Mouse (Mus musculus) embryonic stem cell, embryonic (primary cell): Measurements from ENCODE around the gene Unc5a.

Experiments
- CTCF ChIA-PET, 4 experiments: fragments of 300-600 bp in 2 of 4; fragments of 350-600 bp in 2 of 4; sonication (Branson Sonifier 250); formaldehyde crosslinking; loops; one replicate each; lab custom pipeline; 2022; ENCODE audit warnings: inconsistent platforms in 2 of 4; lab: Charles Lee
- POLR2A ChIA-PET, 4 experiments: fragments of 300-600 bp in 2 of 4; fragments of 350-600 bp in 2 of 4; sonication (Branson Sonifier 250); formaldehyde crosslinking; loops; one replicate each; lab custom pipeline; 2022; ENCODE audit warnings: antibody characterized with exemption in 4 of 4, inconsistent platforms in 1 of 4; lab: Charles Lee

Unc5a gene

GRCm38 (mm10) chr13:54978804-54979203 lies 29.6 kb downstream of the Unc5a start:
- ChIA-PET CTCF (interaction anchor here in 3 of 4 experiments (0.5 to 2.2 kb wide), 3 partner anchors 179 to 262 kb away, joined by 3 to 7 read pairs (median 6); no protein-coding TSS in a partner anchor), POLR2A (interaction anchor here in 1 of 4 experiments (0.7 kb wide), 1 partner anchor 1149 kb away, joined by 3 read pairs; no protein-coding TSS in a partner anchor)

GRCm38 (mm10) chr13:54980957-54981356 lies 31.7 kb downstream of the Unc5a start:
- ChIA-PET POLR2A (no interaction called here), CTCF (no interaction called here)

GRCm38 (mm10) chr13:54983001-54983400 lies 33.8 kb downstream of the Unc5a start:
- CTCF ChIA-PET: interaction anchor here in 3 of 4 experiments (0.9 to 2.0 kb wide), 11 partner anchors 9 to 190 kb away, joined by 3 to 11 read pairs (median 4); no protein-coding TSS in a partner anchor

GRCm38 (mm10) chr13:54983614-54984013 lies 34.4 kb downstream of the Unc5a start:
- CTCF ChIA-PET: interaction anchor here in 3 of 4 experiments (0.6 to 2.0 kb wide), 17 partner anchors 10 to 258 kb away, joined by 3 to 11 read pairs (median 3); no protein-coding TSS in a partner anchor
- POLR2A ChIA-PET: interaction anchor here in 2 of 4 experiments (1.0 to 1.4 kb wide), 2 partner anchors 10 to 20 kb away, joined by 3 read pairs; no protein-coding TSS in a partner anchor

More at GRCm38 (mm10) chr13:54983001-54983400, 33.8 kb downstream of the Unc5a start:
- POLR2A ChIA-PET: no interaction called here

GRCm38 (mm10) chr13:54987405-54987804 lies 38.2 kb downstream of the Unc5a start:
- CTCF ChIA-PET: interaction anchor here in 1 of 4 experiments (0.5 kb wide), 1 partner anchor 246 kb away, joined by 5 read pairs; no protein-coding TSS in a partner anchor
- POLR2A ChIA-PET: interaction anchor here in 1 of 4 experiments (1.3 kb wide), 1 partner anchor 25 kb away, joined by 3 read pairs; no protein-coding TSS in a partner anchor

GRCm38 (mm10) chr13:54988181-54988760 lies 39.1 kb downstream of the Unc5a start:
- CTCF ChIA-PET: no interaction called here
- POLR2A ChIA-PET: interaction anchor here in 1 of 4 experiments (0.6 kb wide), 1 partner anchor 350 kb away, joined by 5 read pairs; no protein-coding TSS in a partner anchor

GRCm38 (mm10) chr13:54992215-54992614 lies 43.0 kb downstream of the Unc5a start:
- CTCF ChIA-PET: interaction anchor here in 1 of 4 experiments (0.9 kb wide), 1 partner anchor 193 kb away, joined by 3 read pairs; no protein-coding TSS in a partner anchor
- POLR2A ChIA-PET: no interaction called here

- ChIA-PET POLR2A (no interaction called here), CTCF (interaction anchor here in 2 of 4 experiments (0.6 to 0.8 kb wide), 2 partner anchors 190 to 197 kb away, joined by 3 read pairs; no protein-coding TSS in a partner anchor)
These were observed 45.4 kb downstream of the Unc5a start for GRCm38 (mm10) chr13:54994576-54994975.

- ChIA-PET CTCF (interaction anchor here in 1 of 4 experiments (1.2 kb wide), 1 partner anchor 190 kb away, joined by 3 read pairs; no protein-coding TSS in a partner anchor), POLR2A (no interaction called here)
These were observed 46.0 kb downstream of the Unc5a start for GRCm38 (mm10) chr13:54995161-54995560.

- ChIA-PET POLR2A (no interaction called here), CTCF (interaction anchor here in 1 of 4 experiments (0.5 kb wide), 1 partner anchor 74 kb away, joined by 3 read pairs; no protein-coding TSS in a partner anchor)
These were observed 48.4 kb downstream of the Unc5a start for GRCm38 (mm10) chr13:54997568-54997967.

GRCm38 (mm10) chr13:55000433-55000832 lies 51.2 kb downstream of the Unc5a start:
- ChIA-PET CTCF (interaction anchor here in 2 of 4 experiments (0.7 to 1.5 kb wide), 2 partner anchors 201 to 242 kb away, joined by 3 to 5 read pairs; no protein-coding TSS in a partner anchor), POLR2A (interaction anchor here in 1 of 4 experiments (0.6 to 0.9 kb wide), 2 partner anchors 18 to 145 kb away, joined by 3 read pairs; no protein-coding TSS in a partner anchor)

GRCm38 (mm10) chr13:55002090-55002489 lies 52.9 kb downstream of the Unc5a start:
- ChIA-PET CTCF (interaction anchor here in 1 of 4 experiments (1.5 kb wide), 1 partner anchor 203 kb away, joined by 5 read pairs; no protein-coding TSS in a partner anchor), POLR2A (interaction anchor here in 1 of 4 experiments (1.2 kb wide), 1 partner anchor 14 kb away, joined by 3 read pairs; no protein-coding TSS in a partner anchor)

- ChIA-PET POLR2A (interaction anchor here in 1 of 4 experiments (1.2 kb wide), 1 partner anchor 132 kb away, joined by 3 read pairs; no protein-coding TSS in a partner anchor), CTCF (interaction anchor here in 2 of 4 experiments (0.7 to 1.0 kb wide), 3 partner anchors 102 to 205 kb away, joined by 3 to 6 read pairs (median 3); no protein-coding TSS in a partner anchor)
These were observed 55.4 kb downstream of the Unc5a start for GRCm38 (mm10) chr13:55004646-55005045.

- ChIA-PET CTCF (interaction anchor here in 2 of 4 experiments (1.0 to 1.2 kb wide), 2 partner anchors 206 to 210 kb away, joined by 3 to 4 read pairs; no protein-coding TSS in a partner anchor), POLR2A (no interaction called here)
These were observed 56.6 kb downstream of the Unc5a start for GRCm38 (mm10) chr13:55005691-55006414.

- POLR2A ChIA-PET: no interaction called here
- CTCF ChIA-PET: interaction anchor here in 3 of 4 experiments (0.5 to 1.4 kb wide), 4 partner anchors 206 to 214 kb away, joined by 3 to 5 read pairs (median 4); no protein-coding TSS in a partner anchor
These were observed 57.2 kb downstream of the Unc5a start for GRCm38 (mm10) chr13:55006415-55006742.

GRCm38 (mm10) chr13:55008589-55008988 lies 59.4 kb downstream of the Unc5a start:
- POLR2A ChIA-PET: interaction anchor here in 1 of 4 experiments (1.6 kb wide), 1 partner anchor 227 kb away, joined by 3 read pairs; no protein-coding TSS in a partner anchor
- CTCF ChIA-PET: interaction anchor here in 1 of 4 experiments (1.5 kb wide), 1 partner anchor 10 kb away, joined by 3 read pairs; no protein-coding TSS in a partner anchor

GRCm38 (mm10) chr13:55011103-55011502 lies 61.9 kb downstream of the Unc5a start:
- CTCF ChIA-PET: interaction anchor here in 3 of 4 experiments (0.6 to 1.5 kb wide), 5 partner anchors 11 to 218 kb away, joined by 3 read pairs; partner anchors contain the start of gene Fgfr4 (in 1 of the 3)

More at GRCm38 (mm10) chr13:55011103-55011502, 61.9 kb downstream of the Unc5a start:
- POLR2A ChIA-PET: interaction anchor here in 1 of 4 experiments (1.4 kb wide), 1 partner anchor 98 kb away, joined by 3 read pairs; no protein-coding TSS in a partner anchor
